Mouse (Mus musculus) mesoderm, embryonic 11.5 days (tissue): ENCODE results near the gene Rffl.

Source experiments
- DNase-seq: peaks from one replicate; pipeline ENCODE4 v3.0.0-alpha.2; 2012; ENCODE audit warnings: low read depth, low spot score

Rffl gene

GRCm38 (mm10) chr11:82874924-82875323, 3.9 kb upstream of the Rffl start:
- no peak for DNase-seq

GRCm38 (mm10) chr11:82870173-82871030, 608 bp downstream of the Rffl start:
- peak; percentile 34 for DNase-seq

- no peak for DNase-seq
These were observed 1.4 kb downstream of the Rffl start for GRCm38 (mm10) chr11:82869506-82870172.

GRCm38 (mm10) chr11:82867956-82868355, 3.1 kb downstream of the Rffl start:
- no peak for DNase-seq

- DNase-seq = no peak
These were observed 4.0 kb downstream of the Rffl start for GRCm38 (mm10) chr11:82866850-82867564.

GRCm38 (mm10) chr11:82865957-82866356, 5.1 kb downstream of the Rffl start:
- DNase-seq = no peak

- no peak for DNase-seq
These were observed 7.5 kb downstream of the Rffl start for GRCm38 (mm10) chr11:82863488-82863931.

GRCm38 (mm10) chr11:82863059-82863458, 8.0 kb downstream of the Rffl start:
- DNase-seq = no peak

GRCm38 (mm10) chr11:82862638-82863037, 8.4 kb downstream of the Rffl start:
- no peak for DNase-seq

- no peak for DNase-seq
These were observed 9.5 kb downstream of the Rffl start for GRCm38 (mm10) chr11:82861558-82861957.

- DNase-seq = no peak
These were observed 10.3 kb downstream of the Rffl start for GRCm38 (mm10) chr11:82860759-82861158.

GRCm38 (mm10) chr11:82857307-82857848, 13.6 kb downstream of the Rffl start:
- DNase-seq = no peak

- no peak for DNase-seq
These were observed 15.0 kb downstream of the Rffl start for GRCm38 (mm10) chr11:82856032-82856431.

- no peak for DNase-seq
These were observed 15.6 kb downstream of the Rffl start for GRCm38 (mm10) chr11:82855327-82855973.

- no peak for DNase-seq
These were observed 16.9 kb downstream of the Rffl start for GRCm38 (mm10) chr11:82854111-82854510.

- DNase-seq = no peak
These were observed 18.1 kb downstream of the Rffl start for GRCm38 (mm10) chr11:82852958-82853357.

GRCm38 (mm10) chr11:82852540-82852939, 18.5 kb downstream of the Rffl start:
- no peak for DNase-seq

- DNase-seq = no peak
These were observed 18.9 kb downstream of the Rffl start for GRCm38 (mm10) chr11:82852115-82852514.

GRCm38 (mm10) chr11:82850259-82850658, 20.8 kb downstream of the Rffl start:
- DNase-seq = no peak

- DNase-seq = no peak
These were observed 23.4 kb downstream of the Rffl start for GRCm38 (mm10) chr11:82847571-82848000.

GRCm38 (mm10) chr11:82846938-82847337, 24.1 kb downstream of the Rffl start:
- no peak for DNase-seq
